Mouse (Mus musculus) forebrain, embryonic 12.5 days (tissue): ENCODE results near the gene Rpl28. TPM values are rescaled to one million over a fixed set of nuclear protein-coding genes. Genes with fewer than 3 reads are reported as not detected.
A peak's percentile ranks its signal among the peaks of the same experiment; 100 is the strongest.
"Not testable (repeated sequence)": the region's sequence is repeated elsewhere in the genome, so short reads cannot be mapped to it uniquely, and the experiment has no call there.

Experiments used
- ATAC-seq: fragments of 200-750 bp; cut with Nextera tagmentation; 2 replicates; pipeline ENCODE4 v1.8.0; 2017; ENCODE audit warnings: moderate TSS enrichment; ENCODE audit not compliant: low FRiP score
- H3K27ac ChIP-seq: fragments of 300-500 bp; sonication (generic); 2 replicates; pipeline ENCODE4 v1.5.1; 2016; ENCODE audit warnings: mild to moderate bottlenecking
- H3K27me3 ChIP-seq: fragments of 300-500 bp; sonication (generic); 2 replicates; pipeline ENCODE4 v1.6.1; 2016; ENCODE audit warnings: mild to moderate bottlenecking
- H3K36me3 ChIP-seq: fragments of 300-500 bp; sonication (generic); replicated peaks from 2 replicates; pipeline ENCODE4 v1.6.1; 2016; ENCODE audit warnings: mild to moderate bottlenecking
- H3K4me1 ChIP-seq: fragments of 300-500 bp; sonication (generic); 2 replicates; pipeline ENCODE4 v1.6.1; 2016
- H3K4me2 ChIP-seq: fragments of 300-500 bp; sonication (generic); 2 replicates; pipeline ENCODE4 v1.6.1; 2016; ENCODE audit warnings: mild to moderate bottlenecking, moderate library complexity
- H3K4me3 ChIP-seq: fragments of 300-500 bp; sonication (generic); replicated peaks from 2 replicates; pipeline ENCODE4 v1.5.1; 2016; ENCODE audit warnings: mild to moderate bottlenecking
- H3K9ac ChIP-seq: fragments of 300-500 bp; sonication (generic); 2 replicates; pipeline ENCODE4 v1.6.1; 2016; ENCODE audit warnings: mild to moderate bottlenecking
- H3K9me3 ChIP-seq: fragments of 300-500 bp; sonication (generic); 2 replicates; pipeline ENCODE4 v1.6.1; 2016
- WGBS: fragments of 180-500 bp; shearing (Covaris S2); methylation state at CpG from one replicate; pipeline ENCODE4 v1.1.7; 2016; 5-methylcytosine and 5-hydroxymethylcytosine counted together
- polyA plus RNA-seq: library from polyadenylated mRNA; unstranded; fragments of >200 nt; fragmentation: Nextera tagmentation; extraction: Ambion mirVana; gene quantifications from 2 replicates; pipeline ENCODE4 v1.2.1, GENCODE M21; 2016

Rpl28 gene
- polyA plus RNA-seq, 1 experiment from 2014 or later = 306 TPM

DNA sequence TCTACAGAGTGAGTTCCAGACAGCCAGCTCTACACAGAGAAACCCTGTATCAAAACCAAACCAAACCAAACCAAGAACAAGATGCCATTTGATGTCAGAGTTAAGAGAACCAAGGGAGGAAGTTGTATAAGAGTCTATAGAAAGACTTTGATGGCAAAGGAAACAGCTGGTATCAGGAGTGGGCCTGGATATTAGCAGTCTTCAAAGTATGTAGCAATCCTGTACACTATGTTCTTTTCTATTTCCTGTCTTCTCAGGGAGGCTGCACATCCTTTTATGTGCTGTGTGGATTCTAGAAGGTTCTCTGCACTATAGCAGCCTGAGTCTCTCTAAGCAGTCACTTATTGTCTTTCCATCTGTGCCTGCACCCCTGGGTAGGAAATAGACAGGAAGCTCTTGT lies 23.9 kb downstream of the Rpl28 start:
- ATAC-seq = no peak
- no peaks in the 10 kb centered on the region for H3K27me3 ChIP-seq
- no peak overlapping the region for H3K4me3 ChIP-seq
- H3K27ac ChIP-seq = no peak overlapping the region
- no peaks in the 10 kb centered on the region for H3K9me3 ChIP-seq
- H3K36me3 ChIP-seq = no peaks in the 10 kb centered on the region
- peaks cover 8% of the 10 kb centered on the region for H3K4me1 ChIP-seq
- H3K9ac ChIP-seq = no peak overlapping the region
- H3K4me2 ChIP-seq = no peak overlapping the region

DNA sequence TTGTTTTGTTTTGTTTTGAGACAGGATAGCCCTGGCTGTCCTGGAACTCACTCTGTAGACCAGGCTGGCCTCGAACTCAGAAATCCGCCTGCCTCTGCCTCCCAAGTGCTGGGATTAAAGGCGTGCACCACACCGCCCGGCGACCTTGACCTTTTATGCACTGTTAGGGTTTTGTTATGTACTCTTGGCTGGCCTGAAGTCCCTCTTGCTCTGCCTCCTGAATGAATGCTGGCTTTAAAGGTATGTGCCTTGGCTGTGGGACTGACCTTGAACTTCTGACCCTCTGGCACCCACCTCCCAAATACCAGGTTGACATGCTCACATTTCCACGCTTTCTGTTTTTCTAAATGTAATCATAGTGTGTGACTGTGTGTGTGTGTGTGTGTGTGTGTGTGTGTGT lies 28.3 kb downstream of the Rpl28 start:
- H3K36me3 ChIP-seq, H3K4me2 ChIP-seq, H3K4me1 ChIP-seq, H3K4me3 ChIP-seq, H3K27ac ChIP-seq, H3K9ac ChIP-seq, ATAC-seq, H3K9me3 ChIP-seq, H3K27me3 ChIP-seq: not testable (repeated sequence)
- WGBS = 91% methylated on average over 7 of the region's 7 CpGs

DNA sequence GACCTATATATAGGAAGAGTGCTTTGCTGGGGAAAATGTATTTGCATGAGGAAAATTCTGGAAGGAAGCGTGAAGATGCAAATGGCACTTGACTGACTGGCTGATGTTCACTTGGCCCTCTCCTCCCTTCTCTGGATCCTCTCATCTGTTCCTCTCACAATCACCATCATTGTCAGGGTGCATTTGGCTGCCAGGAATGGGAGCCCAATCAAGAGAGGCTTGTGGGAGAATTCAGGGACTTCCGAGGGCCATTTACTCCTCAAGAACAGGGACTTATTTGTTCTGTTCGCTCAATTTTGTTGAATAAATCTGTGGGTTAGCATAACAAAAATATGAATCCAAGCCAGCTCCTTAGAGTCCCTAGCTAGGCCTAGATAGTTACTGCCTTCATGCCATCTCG lies 29.0 kb downstream of the Rpl28 start:
- Histone ChIP-seq H3K9ac (no peak overlapping the region), H3K36me3 (no peaks in the 10 kb centered on the region), H3K9me3 (no peaks in the 10 kb centered on the region), H3K4me2 (no peak overlapping the region), H3K27me3 (no peaks in the 10 kb centered on the region), H3K27ac (no peak overlapping the region), H3K4me1 (no peaks in the 10 kb centered on the region), H3K4me3 (no peak overlapping the region)
- 85% methylated on average over 4 of the region's 4 CpGs for WGBS
- no peak for ATAC-seq

DNA sequence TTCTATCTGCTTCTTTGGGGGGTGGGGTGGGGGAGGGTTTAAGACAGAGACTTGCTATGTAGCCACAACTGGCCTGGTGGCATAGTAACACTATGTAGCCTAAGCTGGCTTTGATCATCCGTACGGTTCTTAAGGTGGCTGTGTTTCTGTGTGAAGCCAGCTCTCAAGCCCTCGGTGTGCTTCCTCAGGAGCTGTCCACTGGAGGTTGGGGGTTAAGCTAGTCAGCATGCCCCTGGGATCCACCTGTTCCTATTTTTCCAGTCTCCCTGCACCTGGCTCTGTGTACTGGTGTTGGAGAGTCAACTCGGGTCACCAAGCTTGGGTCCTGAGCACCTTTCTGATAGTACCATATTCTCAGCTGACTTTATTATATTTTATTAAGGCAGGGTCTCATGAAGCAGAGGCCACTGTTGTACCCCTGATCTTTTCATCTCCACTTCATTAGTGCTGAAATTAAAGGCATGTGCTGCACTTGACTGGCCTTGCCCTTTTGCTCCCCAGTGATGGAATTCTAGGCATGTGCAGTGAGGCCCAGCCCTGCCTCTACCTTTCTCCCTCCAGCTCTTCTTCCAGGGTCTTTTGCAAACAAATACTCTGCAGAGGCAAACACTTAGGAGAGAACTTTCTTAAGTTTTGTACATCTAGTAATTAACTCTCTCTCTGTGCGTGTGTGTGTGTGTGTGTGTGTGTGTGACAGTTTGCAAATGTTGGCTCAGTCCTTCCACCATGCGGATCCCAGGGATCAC lies 29.7 kb downstream of the Rpl28 start:
- Histone ChIP-seq H3K36me3 (no peaks in the 10 kb centered on the region), H3K27ac (no peak overlapping the region), H3K9ac (no peak overlapping the region), H3K4me3 (no peak overlapping the region), H3K27me3 (no peaks in the 10 kb centered on the region), H3K9me3 (no peaks in the 10 kb centered on the region), H3K4me1 (no peaks in the 10 kb centered on the region), H3K4me2 (no peak overlapping the region)
- ATAC-seq = no peak
- WGBS = 76% methylated on average over 6 of the region's 6 CpGs

DNA sequence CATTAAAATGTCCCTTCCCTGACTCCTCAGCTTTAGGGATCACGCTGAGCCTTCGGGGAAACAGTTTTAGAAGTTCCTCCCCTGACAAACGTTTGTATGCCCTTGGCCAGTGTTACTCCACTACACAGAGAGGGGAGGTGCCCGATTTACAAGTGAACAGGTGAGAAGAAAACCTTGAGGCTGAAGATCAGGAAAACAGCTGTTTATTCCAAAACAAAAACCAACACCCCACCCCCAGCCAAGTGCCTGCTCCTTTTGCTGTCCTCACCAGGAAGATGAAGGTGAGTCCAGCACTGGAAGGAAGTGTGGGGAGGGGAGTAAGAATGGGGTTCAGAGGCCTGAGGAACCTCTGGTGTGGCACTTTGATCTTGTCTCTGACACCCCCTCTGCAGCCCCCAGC lies 32.7 kb downstream of the Rpl28 start:
- H3K27me3 ChIP-seq = peaks cover 20% of the 10 kb centered on the region
- no peak for ATAC-seq
- H3K4me2 ChIP-seq = no peak overlapping the region
- H3K4me1 ChIP-seq = no peaks in the 10 kb centered on the region
- WGBS = 64% methylated on average over 4 of the region's 4 CpGs
- no peak overlapping the region for H3K27ac ChIP-seq
- H3K9me3 ChIP-seq = no peaks in the 10 kb centered on the region
- peaks cover 6% of the 10 kb centered on the region; the same call in 1 of the 2 replicates for H3K36me3 ChIP-seq
- H3K9ac ChIP-seq = no peak overlapping the region
- no peak overlapping the region for H3K4me3 ChIP-seq

DNA sequence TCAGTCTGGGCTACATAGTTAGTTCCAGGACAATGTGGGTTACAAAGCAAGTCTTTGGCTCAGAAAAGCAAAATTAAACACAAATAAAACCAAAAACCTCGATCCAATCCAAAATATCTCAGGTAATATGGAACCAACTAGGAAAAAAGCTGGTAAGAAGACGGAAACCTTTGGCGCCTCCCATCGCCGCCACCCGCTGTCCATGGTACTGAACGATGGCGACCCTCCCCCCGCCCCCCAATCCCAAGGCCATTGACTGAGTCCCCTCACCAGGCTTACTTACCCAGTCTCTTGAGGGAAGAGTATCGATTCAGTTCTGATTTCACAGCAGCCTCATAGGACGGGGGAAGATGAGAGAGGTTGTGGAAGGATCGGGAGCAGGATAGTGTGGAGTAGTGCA lies 37.8 kb downstream of the Rpl28 start:
- no peak overlapping the region for H3K4me2 ChIP-seq
- no peaks in the 10 kb centered on the region for H3K9me3 ChIP-seq
- H3K27ac ChIP-seq = no peak overlapping the region
- WGBS = 9% methylated on average over 12 of the region's 12 CpGs
- H3K36me3 ChIP-seq = peaks cover 6% of the 10 kb centered on the region; the same call in 1 of the 2 replicates
- no peaks in the 10 kb centered on the region for H3K4me1 ChIP-seq
- peaks cover 54% of the 10 kb centered on the region for H3K27me3 ChIP-seq
- no peak overlapping the region for H3K4me3 ChIP-seq
- ATAC-seq = no peak
- no peak overlapping the region for H3K9ac ChIP-seq

DNA sequence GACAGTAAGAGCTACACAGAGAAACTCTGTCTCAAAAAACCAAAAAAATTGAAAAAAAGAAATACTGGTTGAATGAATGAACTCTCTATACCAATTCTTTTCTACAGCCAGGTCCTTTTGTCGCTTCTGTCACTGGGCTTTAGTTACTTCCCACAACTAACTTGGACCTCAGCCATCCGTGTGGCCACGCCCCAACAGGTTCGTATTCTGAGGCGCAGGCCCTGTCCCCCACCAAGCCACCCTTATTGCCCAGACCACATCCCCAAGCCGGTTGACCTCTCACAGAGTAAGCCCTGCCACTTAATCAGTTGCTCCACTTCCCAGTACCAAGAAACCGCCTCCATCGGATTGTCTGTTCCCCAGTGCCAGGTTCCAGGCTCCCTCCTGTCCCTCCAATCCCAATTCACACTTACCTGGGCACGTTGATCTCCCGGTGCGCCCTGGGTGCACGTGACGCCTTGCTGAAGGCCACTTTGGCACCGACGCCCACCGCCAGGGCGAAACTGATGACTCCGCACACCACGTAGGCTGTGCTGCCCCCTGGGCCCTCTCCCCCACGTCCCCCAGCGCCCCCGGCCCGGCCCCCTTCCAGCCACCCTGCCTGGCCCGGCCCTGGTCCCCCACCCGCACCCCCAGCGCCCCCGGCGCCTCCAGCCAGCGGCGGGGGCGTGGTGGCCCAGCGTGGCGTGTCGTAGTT lies 43.1 kb downstream of the Rpl28 start:
- Histone ChIP-seq H3K4me3 (peak overlapping the region; percentile 60), H3K27me3 (peaks cover 60% of the 10 kb centered on the region), H3K36me3 (no peaks in the 10 kb centered on the region), H3K4me2 (peak overlapping the region; percentile 92), H3K9ac (peak overlapping the region; percentile 79), H3K9me3 (no peaks in the 10 kb centered on the region), H3K27ac (peak overlapping the region; percentile 81), H3K4me1 (peaks cover 10% of the 10 kb centered on the region)
- 6% methylated on average over 34 of the region's 34 CpGs for WGBS
- ATAC-seq = peak; percentile 51

DNA sequence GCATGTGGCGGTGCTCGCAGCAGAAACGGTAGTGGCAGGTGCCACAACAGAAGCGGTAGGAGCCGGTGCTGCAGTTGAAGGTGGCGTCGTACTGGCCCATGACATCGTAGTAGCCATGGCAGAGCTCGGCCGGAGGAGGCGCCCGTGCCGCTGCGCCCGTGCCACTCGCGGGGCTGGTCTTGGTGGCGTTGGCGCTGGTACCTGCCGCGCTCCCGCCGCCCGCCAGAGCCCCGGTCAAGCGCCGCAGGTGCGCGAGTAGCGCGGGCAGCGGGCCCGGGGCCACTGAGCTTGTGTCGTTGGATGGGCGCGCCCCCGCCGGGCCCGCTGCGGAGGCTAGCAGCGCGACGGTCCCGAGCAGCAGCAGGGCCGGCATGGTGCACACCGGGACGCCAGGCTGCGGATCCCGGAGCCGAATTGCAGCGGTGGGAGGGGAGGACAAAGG lies 43.7 kb downstream of the Rpl28 start:
- peak overlapping the region; percentile 79 for H3K9ac ChIP-seq
- peak overlapping the region; percentile 60 for H3K4me3 ChIP-seq
- ATAC-seq = peak; percentile 92
- no peaks in the 10 kb centered on the region for H3K36me3 ChIP-seq
- peak overlapping the region; percentile 92 for H3K4me2 ChIP-seq
- peaks cover 10% of the 10 kb centered on the region for H3K4me1 ChIP-seq
- peak overlapping the region; percentile 81 for H3K27ac ChIP-seq
- H3K27me3 ChIP-seq = peaks cover 54% of the 10 kb centered on the region
- no peaks in the 10 kb centered on the region for H3K9me3 ChIP-seq
- WGBS = under 1% methylated on average over 51 of the region's 51 CpGs

DNA sequence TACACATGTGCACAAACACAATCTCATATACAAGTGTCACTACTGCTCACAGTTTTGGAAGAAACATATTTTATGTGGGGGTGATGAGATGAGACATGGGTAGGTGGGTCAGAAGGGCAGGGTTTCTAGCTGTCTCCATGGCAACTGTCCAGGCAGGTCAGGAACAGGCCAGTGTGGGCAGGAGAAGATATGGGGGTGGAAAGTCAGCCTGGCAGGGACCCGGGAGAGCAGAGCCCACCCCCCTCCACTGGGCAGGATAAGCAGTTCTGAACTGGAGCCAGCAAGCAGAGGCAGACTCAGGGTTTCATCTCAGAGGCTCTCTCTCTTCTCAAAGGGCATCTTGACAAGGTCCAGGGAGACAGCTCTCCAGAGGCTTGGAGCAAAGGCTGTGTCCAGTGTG lies 45.0 kb downstream of the Rpl28 start:
- Histone ChIP-seq H3K4me1 (peaks cover 22% of the 10 kb centered on the region), H3K27me3 (peaks cover 61% of the 10 kb centered on the region), H3K4me2 (no peak overlapping the region), H3K9me3 (no peaks in the 10 kb centered on the region), H3K4me3 (no peak overlapping the region), H3K9ac (no peak overlapping the region), H3K27ac (no peak overlapping the region), H3K36me3 (no peaks in the 10 kb centered on the region)
- WGBS = 43% methylated on average over 1 of the region's 1 CpGs
- no peak for ATAC-seq

DNA sequence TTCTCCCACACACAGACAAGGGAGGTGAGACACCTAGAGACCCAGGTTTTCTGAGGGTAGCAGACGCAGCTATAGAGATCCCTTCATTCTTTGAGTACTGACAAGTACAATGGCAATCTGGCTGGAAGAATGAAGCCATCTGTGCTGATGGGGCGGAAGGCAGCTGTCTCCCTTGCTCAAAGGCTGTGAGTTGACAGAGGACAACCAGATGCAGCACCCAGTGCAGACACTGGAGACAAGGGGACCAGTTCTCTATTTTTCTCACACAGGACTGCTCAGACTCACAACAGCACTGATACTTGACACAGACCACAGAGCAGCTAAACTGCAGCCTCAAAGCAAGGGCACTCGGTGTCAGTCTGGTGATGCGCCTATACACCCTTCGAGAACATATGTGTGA lies 49.4 kb downstream of the Rpl28 start:
- 45% methylated on average over 5 of the region's 5 CpGs for WGBS
- no peak for ATAC-seq
- H3K27me3 ChIP-seq = peaks cover 58% of the 10 kb centered on the region

DNA sequence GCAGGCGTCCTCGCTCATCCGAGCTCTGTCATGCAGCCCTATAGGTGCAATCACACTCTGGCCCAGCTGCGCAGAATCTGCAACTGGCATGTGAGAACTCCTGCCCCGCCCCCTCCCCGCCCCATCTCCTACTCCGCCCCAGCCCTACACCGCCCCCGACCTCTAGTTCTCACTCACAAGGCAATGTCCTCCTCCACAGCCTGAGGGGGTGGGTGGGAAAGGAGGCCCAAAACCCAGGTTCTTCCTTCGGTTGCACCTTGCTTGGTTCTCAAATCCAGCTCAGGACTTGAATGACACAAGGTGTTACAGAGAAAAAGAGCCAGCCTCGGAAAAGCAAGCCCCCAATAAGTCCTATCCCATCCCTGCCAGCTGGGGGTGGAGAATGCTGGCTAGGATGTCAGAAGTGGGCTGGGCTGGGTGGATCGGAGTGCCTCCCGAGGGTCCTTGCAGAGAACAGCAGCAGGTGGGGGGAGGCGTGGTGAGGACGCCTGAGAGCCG lies 50.0 kb downstream of the Rpl28 start:
- peak overlapping the region; percentile 74 for H3K27ac ChIP-seq
- ATAC-seq = peak; percentile 51

More for the DNA sequence above, 49.4 kb downstream of the Rpl28 start:
- peak overlapping the region; percentile 97 for H3K4me2 ChIP-seq
- peak overlapping the region; percentile 29 for H3K9ac ChIP-seq
- peak overlapping the region; percentile 74 for H3K27ac ChIP-seq
- H3K4me1 ChIP-seq = peaks cover 35% of the 10 kb centered on the region
- H3K4me3 ChIP-seq = no peak overlapping the region
- H3K9me3 ChIP-seq = no peaks in the 10 kb centered on the region
- no peaks in the 10 kb centered on the region for H3K36me3 ChIP-seq

DNA sequence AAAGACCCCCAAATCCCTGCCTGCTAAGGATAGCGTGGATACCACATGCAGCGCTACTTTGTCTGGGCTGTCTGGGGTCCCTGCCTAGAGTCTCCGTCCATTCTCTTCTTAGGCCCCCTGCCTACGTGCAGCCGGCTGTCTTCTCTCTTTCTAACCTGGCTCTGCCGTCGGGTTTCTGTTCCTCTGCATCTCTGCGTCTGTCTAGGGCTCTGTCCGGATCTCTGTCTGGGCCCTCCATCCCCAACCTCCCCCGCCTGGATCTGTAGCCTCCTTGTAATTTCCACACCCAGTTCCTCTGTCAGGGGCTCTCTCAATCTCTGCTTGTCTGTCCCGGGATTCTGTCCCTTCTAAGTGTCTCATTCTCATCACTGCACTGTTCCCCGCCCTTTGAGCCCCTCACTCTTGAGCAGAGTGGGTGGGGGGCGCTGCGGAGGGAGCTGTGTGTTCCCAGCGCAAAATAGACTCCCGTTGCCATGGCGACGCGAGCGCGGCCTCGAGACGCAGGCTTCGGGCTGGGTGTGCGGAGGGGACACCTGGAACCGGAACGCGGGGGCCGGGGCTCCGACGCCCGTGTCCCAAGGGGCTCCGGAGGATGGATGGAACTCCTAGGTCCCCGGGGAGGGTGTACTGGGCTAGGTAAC lies 51.0 kb downstream of the Rpl28 start:
- Histone ChIP-seq H3K27ac (peak overlapping the region; percentile 76), H3K9me3 (no peaks in the 10 kb centered on the region), H3K9ac (peak overlapping the region; percentile 63), H3K4me1 (peaks cover 32% of the 10 kb centered on the region), H3K4me2 (peak overlapping the region; percentile 97), H3K4me3 (peak overlapping the region; percentile 54), H3K36me3 (no peaks in the 10 kb centered on the region), H3K27me3 (peaks cover 45% of the 10 kb centered on the region)
- under 1% methylated on average over 34 of the region's 34 CpGs for WGBS
- peak; percentile 60 for ATAC-seq

More for the DNA sequence above, 50.0 kb downstream of the Rpl28 start:
- peak overlapping the region; percentile 97 for H3K4me2 ChIP-seq
- peaks cover 53% of the 10 kb centered on the region for H3K27me3 ChIP-seq
- H3K4me3 ChIP-seq = peak overlapping the region; percentile 54
- no peaks in the 10 kb centered on the region for H3K36me3 ChIP-seq
- peaks cover 33% of the 10 kb centered on the region for H3K4me1 ChIP-seq
- peak overlapping the region; percentile 63 for H3K9ac ChIP-seq
- under 1% methylated on average over 16 of the region's 16 CpGs for WGBS
- no peaks in the 10 kb centered on the region for H3K9me3 ChIP-seq
